Mouse (Mus musculus) T-cell, adult 2 months (primary cell): ENCODE measurements around the gene Lrrfip1.

ENCODE experiments used
- DNase-seq: peaks from one replicate; pipeline ENCODE4 v3.0.0; 2022; ENCODE audit warnings: low spot score

Lrrfip1 gene

DNA sequence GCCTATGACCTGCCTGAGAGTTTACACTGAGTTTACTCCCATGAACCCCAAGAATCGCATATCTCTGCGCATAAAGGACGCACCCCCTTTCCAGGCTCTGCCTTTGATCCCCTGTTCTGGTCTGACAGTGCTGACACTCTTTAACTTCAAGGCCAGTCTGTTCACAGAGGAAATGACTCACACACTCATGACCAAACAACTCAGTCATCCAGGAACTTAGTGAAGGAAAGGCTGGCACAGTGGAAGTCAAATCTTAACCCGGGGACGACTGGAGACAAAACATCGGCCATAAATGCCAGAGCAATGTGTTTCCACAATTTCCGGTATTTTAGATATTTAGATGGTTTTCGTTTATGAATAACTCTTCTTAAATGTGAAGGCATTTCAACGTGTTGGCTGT, 25.4 kb downstream of the Lrrfip1 start:
- peak; percentile 9 for DNase-seq

DNA sequence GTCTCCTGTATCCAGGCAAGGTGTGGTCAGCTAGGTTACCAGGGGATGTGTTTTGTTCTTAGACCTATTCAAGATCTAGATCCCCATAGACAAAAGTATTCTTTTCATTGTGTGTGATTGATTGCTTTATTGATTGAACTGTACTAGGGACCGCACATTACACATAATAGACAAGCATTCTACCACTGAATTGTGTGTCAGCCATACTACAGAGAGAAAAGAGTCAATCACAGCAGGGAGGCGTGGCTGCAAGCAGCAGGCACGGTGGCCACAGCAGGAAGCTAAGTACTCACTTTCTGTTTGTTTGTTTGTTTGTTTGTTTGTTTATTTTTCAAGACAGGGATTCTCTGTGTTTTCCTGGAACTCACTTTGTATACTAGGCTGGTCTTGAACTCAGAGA, 25.9 kb downstream of the Lrrfip1 start:
- DNase-seq, result no peak

GRCm38 (mm10) chr1:91026945-91027344, 28.4 kb downstream of the Lrrfip1 start:
- DNase-seq, result no peak

- no peak for DNase-seq
These were observed 31.8 kb downstream of the Lrrfip1 start for GRCm38 (mm10) chr1:91030383-91030782.

DNA sequence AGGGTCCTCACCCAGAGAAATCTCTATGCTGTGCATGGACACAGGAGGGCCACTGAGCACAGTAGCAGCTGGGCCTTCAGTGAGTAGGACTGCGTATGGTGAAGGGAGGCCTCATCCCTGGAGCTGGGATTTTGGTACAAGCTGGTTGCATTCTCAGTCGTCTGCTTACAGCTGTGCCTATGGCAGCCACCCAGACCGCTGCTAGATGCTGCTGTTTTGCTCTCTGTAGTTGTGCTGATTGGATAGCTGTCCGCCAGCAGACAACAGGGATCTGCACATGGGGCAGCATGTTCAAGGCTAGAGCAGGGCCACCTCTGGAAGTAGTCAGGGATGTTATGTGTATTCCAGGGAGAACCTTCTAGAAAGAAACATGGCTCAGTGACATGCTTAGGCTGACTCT, 33.0 kb downstream of the Lrrfip1 start:
- DNase-seq, result no peak

GRCm38 (mm10) chr1:91032393-91032971, 33.9 kb downstream of the Lrrfip1 start:
- DNase-seq, result no peak

DNA sequence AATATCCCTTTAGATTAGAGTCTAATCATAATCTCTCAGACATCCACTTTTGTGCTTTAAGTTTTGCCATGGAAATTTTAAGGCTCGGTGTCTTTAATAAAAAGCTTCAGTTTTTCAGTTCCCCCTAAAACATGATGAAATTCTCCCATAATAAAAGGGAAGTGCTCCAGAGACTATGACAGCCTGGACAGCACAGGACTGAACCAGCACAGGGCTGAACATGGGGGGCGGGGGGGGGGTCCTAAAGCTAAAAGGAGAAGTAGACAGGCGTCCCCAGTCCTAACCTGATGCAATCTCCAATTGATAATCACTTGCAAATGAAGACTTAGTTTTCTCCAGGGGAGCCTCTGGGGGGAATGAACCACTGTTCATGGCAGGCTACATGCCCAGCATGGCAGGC, 36.0 kb downstream of the Lrrfip1 start:
- DNase-seq, result no peak

- DNase-seq, result no peak
These were observed 36.7 kb downstream of the Lrrfip1 start for GRCm38 (mm10) chr1:91035266-91035665.

DNA sequence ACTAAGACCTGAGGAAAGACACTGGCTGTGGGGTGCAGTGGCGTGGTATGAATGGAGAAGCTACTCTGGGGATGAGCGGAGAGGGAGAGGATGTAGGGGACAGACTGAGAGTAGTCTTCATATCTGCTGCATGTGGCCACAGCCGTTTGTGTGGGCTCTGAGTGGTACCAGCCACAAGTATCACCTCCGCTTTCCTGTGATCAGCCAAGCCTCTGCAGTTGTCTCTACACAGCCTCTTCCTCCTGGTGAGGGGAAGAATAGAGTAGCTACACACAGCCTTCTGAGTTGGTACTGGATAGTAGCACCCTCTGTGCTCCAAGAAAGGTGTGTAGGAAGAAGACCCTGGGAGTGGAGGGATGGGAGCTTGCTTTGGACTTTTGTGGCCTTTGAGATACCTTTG, 38.7 kb downstream of the Lrrfip1 start:
- no peak for DNase-seq

DNA sequence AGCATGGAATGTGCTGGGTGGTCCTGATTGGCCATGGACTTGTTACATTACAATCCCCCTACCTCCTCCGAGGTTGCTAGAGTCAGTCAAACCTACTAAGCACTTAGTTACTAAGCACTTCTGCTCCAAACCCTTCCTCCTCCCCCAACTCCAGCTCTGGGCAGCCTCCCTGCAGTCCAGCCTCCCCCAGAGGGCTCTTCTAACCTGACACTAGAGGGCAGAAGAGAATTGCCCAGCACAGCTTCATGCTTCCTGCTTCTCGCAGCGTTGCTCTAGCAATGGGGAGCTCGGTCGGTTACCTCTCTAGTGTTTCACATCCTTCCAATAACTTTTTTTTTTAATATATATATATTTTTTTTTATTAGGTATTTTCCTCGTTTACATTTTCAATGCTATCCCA, 39.5 kb downstream of the Lrrfip1 start:
- DNase-seq, result peak; percentile 80

DNA sequence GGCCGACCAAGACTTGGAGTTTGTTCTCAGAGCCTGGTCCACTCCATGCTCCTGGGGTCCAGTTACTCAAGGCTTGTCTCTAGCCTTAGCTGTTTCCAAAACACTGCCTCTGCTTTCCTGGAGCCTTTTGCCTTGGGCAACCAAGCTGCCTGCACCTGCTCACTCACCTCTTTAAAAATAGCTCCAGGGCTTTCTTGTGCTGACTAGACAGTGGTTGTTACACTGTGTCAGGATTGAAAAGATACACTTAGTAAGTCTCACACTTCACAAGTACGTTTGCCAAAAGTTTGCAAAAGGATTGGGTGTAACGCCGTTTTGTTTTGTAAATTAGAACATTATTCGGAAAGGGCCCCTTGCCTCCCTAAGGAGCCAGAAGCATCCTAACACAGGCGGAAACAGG, 40.0 kb downstream of the Lrrfip1 start:
- DNase-seq, result no peak

- DNase-seq, result no peak
These were observed 43.1 kb downstream of the Lrrfip1 start for GRCm38 (mm10) chr1:91041605-91042004.

GRCm38 (mm10) chr1:91043191-91043590, 44.7 kb downstream of the Lrrfip1 start:
- no peak for DNase-seq

DNA sequence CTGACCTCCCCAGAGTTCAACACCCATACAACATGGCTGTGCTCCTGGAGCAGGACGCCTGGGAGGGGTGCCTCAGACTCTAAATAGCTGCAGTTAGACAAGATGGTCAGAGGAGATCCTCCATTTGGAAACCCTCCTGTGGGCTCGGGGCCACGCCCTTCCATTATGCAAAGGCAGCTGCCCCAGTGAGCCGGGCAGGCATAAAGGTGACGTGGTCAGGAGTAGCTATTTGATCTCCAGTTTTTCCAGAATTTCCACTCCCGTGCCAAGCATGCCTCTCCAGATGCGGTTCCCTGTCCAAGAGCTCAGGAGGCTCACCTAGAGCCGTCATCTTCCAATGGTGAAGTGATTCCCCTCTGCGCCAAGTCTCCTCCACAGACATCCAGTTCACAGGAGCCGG, 45.6 kb downstream of the Lrrfip1 start:
- DNase-seq, result no peak

DNA sequence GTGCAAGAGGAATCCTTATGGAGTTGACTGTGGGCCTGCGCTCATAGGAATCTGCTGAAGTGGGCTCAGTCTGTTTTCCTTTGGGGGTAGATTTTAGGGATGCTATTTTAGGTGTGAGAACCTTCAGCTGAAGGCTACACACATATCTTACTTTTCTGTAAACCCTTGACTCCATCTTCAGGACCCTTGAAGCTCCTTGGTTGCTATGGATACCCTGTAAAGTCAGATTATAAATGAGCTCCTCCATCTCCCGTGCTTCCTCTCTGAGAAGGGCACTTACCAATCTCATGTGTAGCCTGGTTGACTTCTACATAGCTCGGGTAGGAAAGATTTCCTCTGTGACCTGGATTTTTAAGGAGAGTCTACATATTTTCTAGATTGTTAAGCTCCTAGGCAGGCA, 46.1 kb downstream of the Lrrfip1 start:
- no peak for DNase-seq

DNA sequence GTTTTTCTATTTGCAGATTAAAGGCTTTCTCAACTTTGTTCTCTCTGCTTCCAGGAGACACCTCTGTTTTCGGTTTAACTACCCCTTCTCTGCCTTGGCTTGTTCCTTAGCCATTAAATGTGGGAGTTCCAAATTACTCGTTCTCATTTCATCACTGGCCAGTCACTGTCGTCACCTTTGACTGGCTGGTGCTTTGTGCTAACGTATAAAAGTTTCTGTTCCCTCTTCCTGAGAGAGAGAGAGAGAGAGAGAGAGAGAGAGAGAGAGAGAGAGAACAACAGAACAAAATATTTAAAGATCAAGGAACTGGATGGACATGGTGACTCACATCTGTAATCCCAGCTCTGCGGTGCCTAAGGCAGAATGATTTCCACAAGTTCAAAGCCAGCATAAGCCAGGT, 47.7 kb downstream of the Lrrfip1 start:
- DNase-seq, result no peak

DNA sequence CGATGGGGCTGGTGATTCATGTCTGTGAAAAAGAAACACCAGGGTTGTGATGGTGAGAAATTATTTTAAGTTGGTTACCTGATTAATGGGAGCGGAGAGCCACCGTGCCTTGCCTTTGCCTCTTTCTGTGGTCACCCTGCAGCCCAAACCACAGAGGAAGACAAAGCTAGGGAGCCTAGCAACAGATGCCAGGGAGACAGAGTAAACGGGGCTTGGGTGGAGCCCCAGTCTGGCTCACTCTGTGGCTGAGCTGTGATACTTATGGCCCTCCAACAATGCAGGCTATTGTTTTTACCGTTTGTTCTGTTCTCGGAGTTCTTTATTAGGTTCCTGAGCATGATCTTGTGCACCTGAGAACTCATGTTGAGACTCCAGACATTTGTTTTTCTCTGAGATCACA, 50.8 kb downstream of the Lrrfip1 start:
- no peak for DNase-seq

- DNase-seq, result no peak
These were observed 53.0 kb downstream of the Lrrfip1 start for GRCm38 (mm10) chr1:91051461-91052094.

DNA sequence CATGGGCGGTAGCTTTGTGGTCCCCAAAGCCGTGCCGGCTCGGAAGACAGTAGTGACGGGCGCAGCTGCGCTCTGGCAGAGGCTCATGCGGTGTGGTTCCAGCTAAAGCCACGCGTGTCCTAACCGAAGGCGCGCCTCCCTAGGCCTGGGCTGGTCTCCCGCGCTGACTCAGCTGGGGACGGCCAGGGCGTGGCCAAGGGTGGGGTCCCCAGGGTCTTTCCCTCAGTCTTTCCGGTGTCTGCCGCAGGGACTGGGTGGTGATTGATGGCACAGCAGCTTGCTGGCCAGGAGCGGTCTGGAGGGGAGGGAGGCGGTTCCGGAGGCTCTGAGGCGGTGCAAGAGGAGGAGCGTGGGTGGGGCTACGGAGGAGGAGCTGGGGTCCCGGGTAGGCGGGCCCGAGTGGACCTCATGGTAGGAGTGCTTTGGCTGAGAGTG, 54.2 kb downstream of the Lrrfip1 start:
- DNase-seq, result peak; percentile 89

DNA sequence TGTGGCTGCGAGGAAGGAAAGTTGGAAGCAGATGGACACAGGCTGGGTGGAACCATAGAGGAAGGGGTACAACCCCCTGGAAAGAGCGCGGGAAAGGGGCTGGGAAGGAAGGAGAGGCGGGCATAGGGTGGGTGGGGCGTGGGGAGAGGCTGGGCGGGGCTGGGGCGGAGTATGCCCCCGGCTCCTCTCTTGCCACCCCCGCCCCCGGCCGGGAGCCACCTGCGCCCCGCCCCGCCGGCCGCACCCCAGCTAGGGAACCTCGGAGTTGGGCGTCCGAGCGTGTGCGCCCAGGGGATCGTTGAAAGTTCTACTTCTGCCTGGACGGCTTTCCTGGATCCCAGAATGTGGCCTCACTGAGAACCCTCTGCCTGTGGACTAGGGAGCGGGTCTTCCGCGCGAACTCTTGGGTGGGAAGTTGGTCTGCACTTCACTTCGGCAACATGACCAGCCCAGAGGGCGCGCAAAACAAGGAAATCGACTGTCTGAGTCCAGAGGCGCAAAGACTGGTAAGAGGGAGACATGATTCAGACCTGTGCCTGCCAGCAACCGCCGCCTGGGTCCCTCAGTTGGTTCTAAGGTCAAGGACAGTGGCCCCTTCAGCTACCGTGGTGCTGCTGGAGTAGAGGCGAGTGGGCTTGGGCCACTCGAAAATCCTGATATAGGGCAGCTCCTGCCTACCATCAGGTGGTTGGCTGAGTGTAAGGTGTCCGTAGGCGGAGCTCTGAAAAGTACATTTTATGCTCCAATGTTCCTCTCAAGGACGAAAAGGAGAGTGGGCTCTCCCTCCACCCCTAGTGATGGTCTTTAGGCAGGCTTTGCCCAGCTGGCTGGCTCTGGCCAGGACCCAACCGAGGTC, 54.9 kb downstream of the Lrrfip1 start:
- peak; percentile 77 for DNase-seq

DNA sequence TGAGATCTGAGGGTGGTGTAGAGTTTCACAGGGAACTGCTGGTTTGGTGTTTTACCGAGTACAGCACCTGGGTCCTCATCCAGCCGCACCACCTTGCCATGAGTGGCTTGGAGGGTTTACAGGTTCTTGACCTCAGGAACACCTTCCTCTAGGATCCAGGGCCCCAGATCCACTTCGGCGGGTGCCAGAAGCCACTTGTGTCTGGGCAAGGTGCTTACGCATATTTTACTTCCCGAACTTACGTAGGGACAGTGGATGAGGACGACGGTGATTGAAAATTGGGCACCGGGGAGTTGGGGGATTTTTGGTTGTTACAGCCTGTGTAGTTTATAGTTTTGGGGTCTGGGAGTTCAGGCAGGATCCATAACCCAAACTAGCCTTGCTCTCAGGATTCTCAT, 55.5 kb downstream of the Lrrfip1 start:
- no peak for DNase-seq

- peak; percentile 38 for DNase-seq
These were observed 56.3 kb downstream of the Lrrfip1 start for GRCm38 (mm10) chr1:91054815-91055214.

GRCm38 (mm10) chr1:91055744-91056143, 57.2 kb downstream of the Lrrfip1 start:
- DNase-seq, result no peak
